Mouse (Mus musculus): ENCODE measurements around the gene Duoxa2. TPM values are rescaled to one million over a fixed set of nuclear protein-coding genes. Genes with fewer than 3 reads are reported as not detected.
"Not testable (repeated sequence)": the region's sequence is repeated elsewhere in the genome, so short reads cannot be mapped to it uniquely, and the experiment has no call there.

Duoxa2 gene
- polyA plus RNA-seq, 1 experiment: not detected

DNA sequence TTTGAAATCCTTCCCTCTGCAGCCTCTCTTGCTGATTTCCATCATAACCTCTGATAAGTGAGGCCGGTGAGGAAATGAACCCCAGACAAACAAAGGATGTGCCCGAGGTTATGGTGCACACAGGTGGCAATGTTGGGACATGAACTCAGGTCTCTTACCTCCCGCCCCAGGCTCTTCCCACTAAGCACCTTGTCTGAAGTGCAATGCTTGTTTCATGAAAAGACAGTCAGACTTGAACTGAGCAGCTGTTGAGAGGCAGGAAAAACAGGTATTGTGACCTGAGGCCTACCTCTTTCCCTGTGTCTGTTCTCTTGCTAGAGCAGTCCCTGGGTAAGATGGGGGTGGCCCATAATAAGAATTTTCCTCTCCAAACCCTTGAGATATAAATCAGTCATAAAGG, 33.5 kb downstream of the Duoxa2 start:
- Histone ChIP-seq H3K27ac (ENCODE audit: insufficient read depth, low read length) (no peak overlapping the region), H3K4me3 (replicated peaks; ENCODE audit: insufficient read depth, low read depth, low read length) (no peak overlapping the region), H3K27me3 (ENCODE audit: control insufficient read depth, insufficient read depth, low read length) (no peaks in the 10 kb centered on the region), H3K4me1 (ENCODE audit: control insufficient read depth, insufficient read depth, low read length) (no peaks in the 10 kb centered on the region)
- WGBS: 91% methylated on average over 3 of the region's 3 CpGs
- DNase-seq: no peak
- TF ChIP-seq CTCF (IDR thresholded peaks at IDR 0.05; ENCODE audit: borderline replicate concordance, insufficient read depth, low read depth, low read length): no peak
- TF ChIP-seq POLR2A (IDR thresholded peaks at IDR 0.05; ENCODE audit: borderline replicate concordance, insufficient read depth, low read length): no peak

DNA sequence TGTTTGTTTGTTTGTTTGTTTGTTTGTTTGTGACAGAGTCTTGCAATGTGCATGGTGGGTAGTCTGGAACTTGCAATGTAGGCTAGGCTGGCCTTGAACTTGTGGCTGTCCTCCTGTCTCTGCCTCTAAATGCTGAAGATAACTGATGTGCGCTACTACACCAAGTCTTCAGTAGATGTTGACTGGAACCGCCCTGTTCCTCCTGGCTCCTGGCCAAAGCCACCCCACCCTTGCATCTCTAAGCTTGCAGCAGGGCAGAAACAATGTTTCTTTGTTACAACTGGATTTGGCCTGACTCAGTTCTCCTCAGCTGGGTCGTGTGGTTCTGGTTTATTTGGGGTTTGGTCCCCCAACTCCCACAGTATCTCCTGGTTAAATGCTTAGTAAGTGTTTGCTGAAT, 35.5 kb downstream of the Duoxa2 start:
- no peaks in the 10 kb centered on the region for H3K4me1 ChIP-seq (ENCODE audit: control insufficient read depth, insufficient read depth, low read length)
- TF ChIP-seq CTCF (IDR thresholded peaks at IDR 0.05; ENCODE audit: borderline replicate concordance, insufficient read depth, low read depth, low read length): no peak
- no peak for TF ChIP-seq POLR2A (IDR thresholded peaks at IDR 0.05; ENCODE audit: borderline replicate concordance, insufficient read depth, low read length)
- no peak for DNase-seq
- H3K4me3 ChIP-seq (replicated peaks; ENCODE audit: insufficient read depth, low read depth, low read length): no peak overlapping the region
- no peak overlapping the region for H3K27ac ChIP-seq (ENCODE audit: insufficient read depth, low read length)
- 30% methylated on average over 3 of the region's 3 CpGs for whole genome bisulfite sequencing
- no peaks in the 10 kb centered on the region; the same call in 1 of the 2 replicates for H3K27me3 ChIP-seq (ENCODE audit: control insufficient read depth, insufficient read depth, low read length)

GRCm38 (mm10) chr2:122337291-122337690, 38.6 kb downstream of the Duoxa2 start:
- Histone ChIP-seq H3K4me3 (replicated peaks; ENCODE audit: insufficient read depth, low read depth, low read length) (peak overlapping the region; percentile 37), H3K27ac (ENCODE audit: insufficient read depth, low read length) (no peak overlapping the region), H3K4me1 (ENCODE audit: control insufficient read depth, insufficient read depth, low read length) (no peaks in the 10 kb centered on the region), H3K27me3 (ENCODE audit: control insufficient read depth, insufficient read depth, low read length) (no peaks in the 10 kb centered on the region; the same call in 1 of the 2 replicates)
- 66% methylated on average over 21 of the region's 21 CpGs for WGBS
- TF ChIP-seq POLR2A (IDR thresholded peaks at IDR 0.05; ENCODE audit: borderline replicate concordance, insufficient read depth, low read length): no peak
- TF ChIP-seq CTCF (IDR thresholded peaks at IDR 0.05; ENCODE audit: borderline replicate concordance, insufficient read depth, low read depth, low read length): no peak
- DNase-seq: no peak

DNA sequence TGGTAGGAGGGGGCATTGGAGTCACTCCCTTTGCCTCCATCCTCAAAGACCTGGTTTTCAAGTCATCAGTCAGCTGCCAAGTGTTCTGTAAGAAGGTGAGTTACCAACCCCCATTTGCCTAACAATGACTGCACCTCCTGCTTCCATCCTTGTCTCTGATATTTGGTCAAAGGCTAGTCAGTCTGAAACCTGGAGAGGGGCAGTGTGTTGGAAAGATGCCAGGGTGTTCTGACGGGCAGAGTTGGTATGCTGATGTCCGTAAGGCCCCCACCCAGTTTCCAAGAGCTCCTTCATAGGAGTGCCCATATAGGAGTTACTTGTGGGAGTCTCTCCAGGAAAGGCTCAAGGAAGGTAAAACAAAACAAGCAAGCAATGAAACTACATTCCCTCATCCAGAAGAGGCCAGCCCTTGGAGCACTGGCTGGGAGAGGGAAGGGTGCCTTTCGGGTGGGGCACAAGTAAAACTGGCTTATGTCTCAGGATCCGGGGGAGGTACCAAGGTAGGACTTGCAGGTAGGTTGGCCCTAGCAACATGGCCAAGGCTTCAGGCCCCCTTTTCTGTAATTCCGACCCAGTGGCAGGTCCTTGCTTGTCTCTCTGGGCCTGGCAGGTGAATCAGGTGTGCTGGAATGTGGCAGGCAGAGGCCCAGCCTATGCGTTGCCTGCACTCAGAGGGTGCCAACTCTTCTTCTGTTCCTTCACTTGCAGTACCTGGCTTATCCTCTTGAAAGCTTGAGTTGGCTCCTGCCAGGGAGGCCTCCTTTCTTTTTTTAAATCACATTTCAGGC, 46.6 kb downstream of the Duoxa2 start:
- TF ChIP-seq CTCF (IDR thresholded peaks at IDR 0.05; ENCODE audit: borderline replicate concordance, insufficient read depth, low read depth, low read length) (peak; percentile 24; the same call in 1 of the 2 replicates), POLR2A (IDR thresholded peaks at IDR 0.05; ENCODE audit: borderline replicate concordance, insufficient read depth, low read length) (no peak)
- Histone ChIP-seq H3K27ac (ENCODE audit: insufficient read depth, low read length) (0 out of 2 replicates have a peak overlapping the region, but pooled peaks have one; percentile 9), H3K27me3 (ENCODE audit: control insufficient read depth, insufficient read depth, low read length) (no peaks in the 10 kb centered on the region), H3K4me1 (ENCODE audit: control insufficient read depth, insufficient read depth, low read length) (peaks cover 37% of the 10 kb centered on the region), H3K4me3 (replicated peaks; ENCODE audit: insufficient read depth, low read depth, low read length) (no peak overlapping the region)
- peak; percentile 49 to 54 for DNase-seq
- 44% methylated on average over 6 of the region's 6 CpGs for WGBS

GRCm38 (mm10) chr2:122346164-122346563, 47.5 kb downstream of the Duoxa2 start:
- 31% methylated on average over 6 of the region's 6 CpGs for WGBS
- peak; percentile 42 to 49 for DNase-seq
- not testable (repeated sequence) for H3K27me3 ChIP-seq (ENCODE audit: control insufficient read depth, insufficient read depth, low read length); H3K4me3 ChIP-seq (replicated peaks; ENCODE audit: insufficient read depth, low read depth, low read length); H3K27ac ChIP-seq (ENCODE audit: insufficient read depth, low read length)
- TF ChIP-seq POLR2A (IDR thresholded peaks at IDR 0.05; ENCODE audit: borderline replicate concordance, insufficient read depth, low read length): peak; percentile 22; the same call in 1 of the 2 replicates
- H3K4me1 ChIP-seq (ENCODE audit: control insufficient read depth, insufficient read depth, low read length): peaks cover 41% of the 10 kb centered on the region

GRCm38 (mm10) chr2:122347257-122347656, 48.6 kb downstream of the Duoxa2 start:
- WGBS: 47% methylated on average over 3 of the region's 3 CpGs
- DNase-seq: peak; percentile 36 to 38
- no peak for TF ChIP-seq CTCF (IDR thresholded peaks at IDR 0.05; ENCODE audit: borderline replicate concordance, insufficient read depth, low read depth, low read length)
- peak; percentile 19; the same call in 1 of the 2 replicates for TF ChIP-seq POLR2A (IDR thresholded peaks at IDR 0.05; ENCODE audit: borderline replicate concordance, insufficient read depth, low read length)
- no peaks in the 10 kb centered on the region for H3K27me3 ChIP-seq (ENCODE audit: control insufficient read depth, insufficient read depth, low read length)
- peaks cover 52% of the 10 kb centered on the region for H3K4me1 ChIP-seq (ENCODE audit: control insufficient read depth, insufficient read depth, low read length)
- 0 out of 2 replicates have a peak overlapping the region, but pooled peaks have one; percentile 8 for H3K27ac ChIP-seq (ENCODE audit: insufficient read depth, low read length)
- no peak overlapping the region for H3K4me3 ChIP-seq (replicated peaks; ENCODE audit: insufficient read depth, low read depth, low read length)

DNA sequence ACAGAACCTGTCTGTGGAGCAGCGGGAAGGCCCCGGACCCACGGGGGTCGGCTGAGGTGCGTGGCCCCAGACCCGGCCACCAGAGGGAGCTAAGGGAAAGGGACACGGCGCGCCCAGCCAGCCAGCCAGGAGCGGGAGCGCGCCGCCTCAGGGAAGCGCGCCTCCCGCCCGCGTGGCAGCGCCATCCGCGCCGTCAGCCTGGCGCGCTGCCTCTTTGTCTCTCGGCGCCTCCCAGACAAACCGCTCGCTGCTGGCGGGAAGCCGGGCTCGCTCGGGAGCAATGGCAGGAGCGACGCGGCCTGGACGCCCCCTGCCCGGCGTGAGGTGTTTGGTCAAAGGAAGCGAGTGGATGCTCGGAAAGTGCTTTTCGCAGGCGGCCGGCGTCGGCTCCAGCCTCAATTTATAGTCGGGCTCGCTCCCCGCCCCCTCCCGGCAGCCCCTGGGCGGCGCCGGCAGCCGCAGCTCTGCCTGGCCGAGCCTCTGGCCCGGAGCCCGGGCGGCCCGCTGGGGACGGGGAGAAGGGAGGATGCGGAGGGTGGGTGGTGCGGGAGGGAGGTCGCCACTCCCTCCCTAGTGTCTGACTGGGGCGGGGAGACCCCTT, 49.9 kb downstream of the Duoxa2 start:
- Histone ChIP-seq H3K27ac (ENCODE audit: insufficient read depth, low read length) (peak overlapping the region; percentile 88), H3K4me3 (replicated peaks; ENCODE audit: insufficient read depth, low read depth, low read length) (peak overlapping the region; percentile 45), H3K27me3 (ENCODE audit: control insufficient read depth, insufficient read depth, low read length) (no peaks in the 10 kb centered on the region), H3K4me1 (ENCODE audit: control insufficient read depth, insufficient read depth, low read length) (peaks cover 60% of the 10 kb centered on the region)
- 1% methylated on average over 63 of the region's 63 CpGs for WGBS
- TF ChIP-seq CTCF (IDR thresholded peaks at IDR 0.05; ENCODE audit: borderline replicate concordance, insufficient read depth, low read depth, low read length): peak; percentile 74
- no peak for TF ChIP-seq POLR2A (IDR thresholded peaks at IDR 0.05; ENCODE audit: borderline replicate concordance, insufficient read depth, low read length)
- DNase-seq: peak; percentile 92 to 94
